Mouse (Mus musculus) layer of hippocampus, adult 9-10 months (tissue): Measurements from ENCODE around the gene Prss22.
A peak's percentile ranks its signal among the peaks of the same experiment; 100 is the strongest.
"Not testable (repeated sequence)": the region's sequence is repeated elsewhere in the genome, so short reads cannot be mapped to it uniquely, and the experiment has no call there.

Source experiments
- DNase-seq: peaks from one replicate; pipeline ENCODE4 v3.0.0; 2022; ENCODE audit warnings: low spot score

Prss22 gene

DNA sequence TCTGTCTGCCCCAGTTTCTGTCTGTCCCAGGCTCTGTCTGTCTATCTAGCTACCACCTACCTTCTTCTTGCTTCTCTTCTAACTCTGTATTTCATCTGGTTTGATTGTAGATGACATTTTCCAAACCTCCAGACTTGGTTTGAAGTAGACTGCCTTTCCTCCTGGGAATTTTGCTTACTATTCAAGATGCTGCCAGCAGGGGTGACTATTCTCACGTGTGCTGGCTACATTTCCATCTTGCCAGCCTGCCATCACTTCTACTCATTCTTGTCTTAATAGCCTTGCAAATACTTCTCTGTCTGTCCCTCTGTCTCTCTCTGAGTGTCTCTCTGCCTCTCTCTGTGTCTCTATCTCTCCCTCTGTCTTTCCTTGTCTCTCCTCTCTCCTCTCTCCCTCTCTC lies 2.5 kb downstream of the Prss22 start:
- no peak for DNase-seq

GRCm38 (mm10) chr17:23994667-23995066 lies 3.2 kb downstream of the Prss22 start:
- no peak for DNase-seq

- DNase-seq: peak; percentile 88
These were observed 4.1 kb downstream of the Prss22 start for GRCm38 (mm10) chr17:23993559-23994428.

- DNase-seq: no peak
These were observed 4.9 kb downstream of the Prss22 start for GRCm38 (mm10) chr17:23992789-23993553.

- DNase-seq: no peak
These were observed 8.1 kb downstream of the Prss22 start for GRCm38 (mm10) chr17:23989802-23990201.

- no peak for DNase-seq
These were observed 12.9 kb downstream of the Prss22 start for GRCm38 (mm10) chr17:23984989-23985388.

- no peak for DNase-seq
These were observed 15.0 kb downstream of the Prss22 start for GRCm38 (mm10) chr17:23982912-23983311.

GRCm38 (mm10) chr17:23980297-23980909 lies 17.5 kb downstream of the Prss22 start, which contains the start of gene Prss30:
Gene Prss30, minus strand, starts transcription at chr17:23980566.
- DNase-seq: no peak

GRCm38 (mm10) chr17:23979471-23979870 lies 18.4 kb downstream of the Prss22 start:
- no peak for DNase-seq

DNA sequence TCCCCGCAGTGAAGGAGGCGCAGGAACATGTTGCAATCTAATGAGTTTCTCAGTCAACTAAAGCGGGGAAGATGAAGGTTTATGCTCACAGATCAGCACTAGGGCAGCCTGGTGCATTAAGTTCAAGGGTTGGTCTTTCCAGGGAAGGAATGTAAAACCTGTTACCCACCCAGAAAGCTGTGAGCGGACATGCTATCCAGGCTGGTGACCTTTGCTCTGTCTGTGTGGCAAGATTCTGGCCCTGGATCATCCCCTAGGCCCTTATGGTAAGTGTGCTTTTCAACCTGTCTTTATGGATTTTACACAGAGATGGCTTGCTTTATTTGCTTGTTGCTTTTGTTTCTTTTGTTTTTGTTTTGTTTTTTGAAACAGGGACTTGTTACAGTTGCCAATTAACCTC lies 21.2 kb downstream of the Prss22 start:
- DNase-seq: no peak

DNA sequence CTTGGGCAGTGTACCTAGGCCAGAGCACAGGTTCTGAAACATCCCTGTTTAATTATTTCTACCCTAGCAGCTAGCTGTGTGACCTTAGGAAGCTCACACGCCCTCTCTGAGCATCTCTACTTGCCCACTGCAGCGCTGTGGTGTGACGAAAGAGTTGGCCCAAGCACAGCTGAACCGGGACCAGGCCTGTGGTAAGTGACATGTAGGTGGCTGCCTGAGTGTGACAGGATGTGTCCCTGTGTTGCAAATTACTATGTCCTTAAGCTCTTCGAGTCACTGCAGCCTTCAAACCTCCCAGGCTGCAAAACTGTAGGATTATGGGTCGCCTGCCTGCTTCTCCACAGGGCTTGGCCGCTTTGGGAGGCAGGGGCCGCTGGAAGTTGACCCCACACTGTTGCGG lies 26.6 kb downstream of the Prss22 start:
- no peak for DNase-seq

GRCm38 (mm10) chr17:23969231-23969630 lies 28.7 kb downstream of the Prss22 start:
- DNase-seq: peak; percentile 73

DNA sequence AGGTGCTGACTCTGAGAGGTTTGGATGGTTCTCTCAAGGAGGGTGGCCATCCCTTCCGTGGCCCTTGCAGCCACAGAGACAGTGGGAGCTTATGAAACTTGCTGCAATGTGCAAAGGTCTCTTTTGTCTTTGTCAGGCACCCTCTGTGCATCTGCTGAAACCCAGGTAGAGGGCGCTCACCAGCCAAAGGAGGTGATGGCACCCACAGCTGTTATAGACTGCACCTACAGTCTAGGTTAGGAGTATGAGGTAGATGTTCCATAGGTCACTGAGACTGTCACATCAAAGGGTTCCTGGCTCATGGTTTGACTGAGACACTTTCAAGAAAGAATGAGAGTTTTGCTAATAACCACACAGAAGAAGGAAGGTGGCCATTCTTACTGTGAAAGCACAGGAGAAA lies 29.1 kb downstream of the Prss22 start:
- no peak for DNase-seq

- no peak for DNase-seq
These were observed 31.1 kb downstream of the Prss22 start for GRCm38 (mm10) chr17:23966658-23967401.

GRCm38 (mm10) chr17:23965805-23966425 lies 32.0 kb downstream of the Prss22 start:
- no peak for DNase-seq

DNA sequence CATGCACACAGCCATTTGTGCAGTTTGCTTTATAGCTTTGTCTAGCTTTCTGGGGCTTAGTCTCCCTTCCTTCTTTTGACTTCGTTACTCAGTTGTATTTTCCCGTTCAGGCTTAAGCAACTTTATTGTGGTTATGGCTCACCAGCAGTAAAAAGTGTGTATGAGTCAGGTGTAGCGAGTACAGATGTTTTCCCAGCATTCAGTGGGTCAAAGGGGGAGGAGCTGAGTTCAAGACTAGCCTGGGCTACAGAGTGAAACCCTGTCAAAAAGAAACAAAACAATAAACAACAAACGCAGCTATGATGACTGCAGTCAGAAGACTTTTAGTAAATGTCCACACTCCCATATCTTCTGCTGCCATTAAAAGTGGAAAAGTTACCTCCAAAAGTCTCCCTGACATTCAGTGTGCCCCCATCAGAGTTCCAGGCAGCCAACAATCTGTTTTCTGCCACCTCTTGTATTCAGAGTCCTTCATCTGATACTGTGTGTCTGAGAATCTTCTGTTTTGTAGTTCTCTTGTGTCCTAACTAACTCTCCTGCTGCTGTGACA lies 36.3 kb downstream of the Prss22 start:
- DNase-seq: no peak

GRCm38 (mm10) chr17:23960084-23960738 lies 37.7 kb downstream of the Prss22 start:
- peak; percentile 90 for DNase-seq

GRCm38 (mm10) chr17:23955174-23955573 lies 42.7 kb downstream of the Prss22 start, which contains the start of gene Sbpl:
Gene Sbpl, minus strand, starts transcription at chr17:23955274.
- no peak for DNase-seq

GRCm38 (mm10) chr17:23950828-23951227 lies 47.1 kb downstream of the Prss22 start:
- DNase-seq: not testable (repeated sequence)

- no peak for DNase-seq
These were observed 48.8 kb downstream of the Prss22 start for GRCm38 (mm10) chr17:23949068-23949467.
